Mouse (Mus musculus): ENCODE measurements around the gene Gpm6a.
"Not testable (repeated sequence)": the region's sequence is repeated elsewhere in the genome, so short reads cannot be mapped to it uniquely, and the experiment has no call there.

Gpm6a gene

GRCm38 (mm10) chr8:55002946-55003345 lies 48.3 kb downstream of the Gpm6a start:
- no peak for DNase-seq (ENCODE audit: low spot score)

- no peak for DNase-seq (ENCODE audit: low spot score)
Measured at GRCm38 (mm10) chr8:55012228-55012627, 57.6 kb downstream of the Gpm6a start.

GRCm38 (mm10) chr8:55017071-55017470 lies 62.4 kb downstream of the Gpm6a start:
- DNase-seq (ENCODE audit: low spot score), result no peak

GRCm38 (mm10) chr8:55025851-55026660 lies 71.4 kb downstream of the Gpm6a start:
- DNase-seq (ENCODE audit: low spot score), result no peak

GRCm38 (mm10) chr8:55026661-55027000 lies 72.0 kb downstream of the Gpm6a start:
- no peak for DNase-seq (ENCODE audit: low spot score)

- no peak for DNase-seq (ENCODE audit: low spot score)
Measured at GRCm38 (mm10) chr8:55028371-55028770, 73.7 kb downstream of the Gpm6a start.

GRCm38 (mm10) chr8:55031099-55031498 lies 76.5 kb downstream of the Gpm6a start:
- no peak for DNase-seq (ENCODE audit: low spot score)

GRCm38 (mm10) chr8:55034309-55034708 lies 79.7 kb downstream of the Gpm6a start:
- peak; percentile 83 for DNase-seq (ENCODE audit: low spot score)

- DNase-seq (ENCODE audit: low spot score), result no peak
Measured at GRCm38 (mm10) chr8:55035416-55035815, 80.8 kb downstream of the Gpm6a start.

- DNase-seq (ENCODE audit: low spot score), result no peak
Measured at GRCm38 (mm10) chr8:55042955-55043354, 88.3 kb downstream of the Gpm6a start.

GRCm38 (mm10) chr8:55048396-55048795 lies 93.8 kb downstream of the Gpm6a start:
- no peak for DNase-seq (ENCODE audit: low spot score)

- DNase-seq (ENCODE audit: low spot score), result no peak
Measured at GRCm38 (mm10) chr8:55049979-55050378, 95.3 kb downstream of the Gpm6a start.

- DNase-seq (ENCODE audit: low spot score), result not testable (repeated sequence)
Measured at GRCm38 (mm10) chr8:55068811-55069210, 114.2 kb downstream of the Gpm6a start.

- no peak for DNase-seq (ENCODE audit: low spot score)
Measured at GRCm38 (mm10) chr8:55073481-55073880, 118.8 kb downstream of the Gpm6a start.

GRCm38 (mm10) chr8:55102195-55102594 lies 147.6 kb downstream of the Gpm6a start:
- DNase-seq (ENCODE audit: low spot score), result no peak

GRCm38 (mm10) chr8:55103065-55103464 lies 148.4 kb downstream of the Gpm6a start:
- no peak for DNase-seq (ENCODE audit: low spot score)

- peak; percentile 71 for DNase-seq (ENCODE audit: low spot score)
Measured at GRCm38 (mm10) chr8:55103891-55104481, 149.3 kb downstream of the Gpm6a start.
